Mouse (Mus musculus) neural tube, embryonic 11.5 days (tissue): Measurements from ENCODE around the gene Utrn. TPM values are rescaled to one million over a fixed set of nuclear protein-coding genes. Genes with fewer than 3 reads are reported as not detected.

Experiments
- ATAC-seq: fragments of 200-750 bp; cut with Nextera tagmentation; 2 replicates; pipeline ENCODE4 v1.8.0; 2017; ENCODE audit warnings: moderate number of reproducible peaks, mild to moderate bottlenecking, moderate TSS enrichment, moderate library complexity; ENCODE audit not compliant: insufficient read depth, low FRiP score, low TSS enrichment
- DNase-seq: peaks from one replicate; pipeline ENCODE4 v3.0.0-alpha.2; 2015; ENCODE audit warnings: low spot score
- H3K27ac ChIP-seq: fragments of 300-500 bp; sonication (generic); 2 replicates; pipeline ENCODE4 v1.5.1; 2014; ENCODE audit warnings: low read depth, mild to moderate bottlenecking, low read length
- H3K27me3 ChIP-seq: fragments of 300-500 bp; sonication (generic); 2 replicates; pipeline ENCODE4 v1.6.1; 2014; ENCODE audit warnings: mild to moderate bottlenecking, low read length, mixed read lengths; ENCODE audit not compliant: control insufficient read depth, insufficient read depth
- H3K36me3 ChIP-seq: fragments of 300-500 bp; sonication (generic); 2 replicates; pipeline ENCODE4 v1.6.1; 2014; ENCODE audit warnings: mild to moderate bottlenecking, low read length, moderate library complexity, mixed read lengths; ENCODE audit not compliant: control insufficient read depth, insufficient read depth
- H3K4me1 ChIP-seq: fragments of 300-500 bp; sonication (generic); 2 replicates; pipeline ENCODE4 v1.6.1; 2014; ENCODE audit warnings: low read length, mixed read lengths; ENCODE audit not compliant: control insufficient read depth, insufficient read depth
- H3K4me2 ChIP-seq: fragments of 300-500 bp; sonication (generic); 2 replicates; pipeline ENCODE4 v1.6.1; 2014; ENCODE audit warnings: low read depth, mild to moderate bottlenecking, moderate library complexity
- H3K4me3 ChIP-seq: fragments of 300-500 bp; sonication (generic); 2 replicates; pipeline ENCODE4 v1.5.1; 2014; ENCODE audit warnings: low read depth, low read length
- H3K9ac ChIP-seq: fragments of 300-500 bp; sonication (generic); 2 replicates; pipeline ENCODE4 v1.6.1; 2014; ENCODE audit warnings: mild to moderate bottlenecking, low read length
- H3K9me3 ChIP-seq: fragments of 300-500 bp; sonication (generic); 2 replicates; pipeline ENCODE4 v1.6.1; 2016; ENCODE audit warnings: low read length; ENCODE audit not compliant: control insufficient read depth
- WGBS: fragments of 180-500 bp; shearing (Covaris S2); extraction: QIAGEN DNeasy Blood & Tissue Kit; methylation state at CpG from one replicate; pipeline ENCODE4 v1.1.7; 2014; 5-methylcytosine and 5-hydroxymethylcytosine counted together
- polyA plus RNA-seq: library from polyadenylated mRNA; unstranded; fragments of >200 nt; fragmentation: Nextera tagmentation; extraction: Ambion mirVana; gene quantifications from 2 replicates; pipeline ENCODE4 v1.2.1, GENCODE M21; 2014

Gene Utrn
- polyA plus RNA-seq, 1 experiment from 2014 or later = 47.4 TPM

GRCm38 (mm10) chr10:12834215-12834614, 35.0 kb downstream of the Utrn start:
- no peak overlapping the region for H3K4me2 ChIP-seq
- no peak overlapping the region for H3K9ac ChIP-seq
- no peak overlapping the region for H3K27ac ChIP-seq
- ATAC-seq (no peak), DNase-seq (no peak)
- WGBS = 77% methylated on average over 1 of the region's 1 CpGs
- no peaks in the 10 kb centered on the region for H3K9me3 ChIP-seq
- no peaks in the 10 kb centered on the region for H3K36me3 ChIP-seq
- no peaks in the 10 kb centered on the region for H3K27me3 ChIP-seq
- H3K4me3 ChIP-seq = no peak overlapping the region
- no peaks in the 10 kb centered on the region for H3K4me1 ChIP-seq

GRCm38 (mm10) chr10:12832163-12832562, 37.0 kb downstream of the Utrn start:
- DNase-seq (no peak), ATAC-seq (no peak)
- Histone ChIP-seq H3K27me3 (no peaks in the 10 kb centered on the region), H3K9me3 (no peaks in the 10 kb centered on the region), H3K36me3 (no peaks in the 10 kb centered on the region), H3K4me3 (no peak overlapping the region), H3K9ac (no peak overlapping the region), H3K4me2 (no peak overlapping the region), H3K27ac (no peak overlapping the region), H3K4me1 (no peaks in the 10 kb centered on the region)
- whole genome bisulfite sequencing = 93% methylated on average over 8 of the region's 8 CpGs

- WGBS = 80% methylated on average over 4 of the region's 4 CpGs
- no peak overlapping the region for H3K9ac ChIP-seq
- no peak overlapping the region for H3K27ac ChIP-seq
- no peak overlapping the region for H3K4me2 ChIP-seq
- no peak overlapping the region for H3K4me3 ChIP-seq
- ATAC-seq (no peak), DNase-seq (no peak)
- no peaks in the 10 kb centered on the region for H3K36me3 ChIP-seq
- H3K4me1 ChIP-seq = no peaks in the 10 kb centered on the region
- no peaks in the 10 kb centered on the region for H3K27me3 ChIP-seq
- H3K9me3 ChIP-seq = no peaks in the 10 kb centered on the region
Measured at GRCm38 (mm10) chr10:12827778-12828177, 41.4 kb downstream of the Utrn start.

- Histone ChIP-seq H3K9me3 (no peaks in the 10 kb centered on the region), H3K27ac (no peak overlapping the region), H3K4me1 (no peaks in the 10 kb centered on the region), H3K36me3 (no peaks in the 10 kb centered on the region), H3K4me2 (no peak overlapping the region), H3K4me3 (no peak overlapping the region), H3K27me3 (no peaks in the 10 kb centered on the region), H3K9ac (no peak overlapping the region)
- no peak for ATAC-seq
- no peak for DNase-seq
- WGBS = 89% methylated on average over 3 of the region's 3 CpGs
Measured at GRCm38 (mm10) chr10:12827306-12827705, 41.9 kb downstream of the Utrn start.

- Histone ChIP-seq H3K9ac (no peak overlapping the region), H3K27me3 (no peaks in the 10 kb centered on the region), H3K9me3 (no peaks in the 10 kb centered on the region), H3K4me2 (no peak overlapping the region), H3K4me1 (no peaks in the 10 kb centered on the region), H3K36me3 (no peaks in the 10 kb centered on the region), H3K27ac (no peak overlapping the region), H3K4me3 (no peak overlapping the region)
- DNase-seq = no peak
- ATAC-seq = no peak
- WGBS = 71% methylated on average over 6 of the region's 6 CpGs
Measured at GRCm38 (mm10) chr10:12826760-12827281, 42.3 kb downstream of the Utrn start.

GRCm38 (mm10) chr10:12824386-12824785, 44.8 kb downstream of the Utrn start:
- Histone ChIP-seq H3K27me3 (no peaks in the 10 kb centered on the region), H3K27ac (no peak overlapping the region), H3K4me2 (no peak overlapping the region), H3K9me3 (no peaks in the 10 kb centered on the region), H3K4me1 (no peaks in the 10 kb centered on the region), H3K36me3 (no peaks in the 10 kb centered on the region), H3K9ac (no peak overlapping the region), H3K4me3 (no peak overlapping the region)
- ATAC-seq (no peak), DNase-seq (no peak)
- WGBS = 42% methylated on average over 4 of the region's 4 CpGs

GRCm38 (mm10) chr10:12823437-12824219, 45.5 kb downstream of the Utrn start:
- DNase-seq = no peak
- no peak for ATAC-seq
- Histone ChIP-seq H3K4me1 (no peaks in the 10 kb centered on the region), H3K27me3 (no peaks in the 10 kb centered on the region), H3K9ac (no peak overlapping the region), H3K4me3 (no peak overlapping the region), H3K4me2 (no peak overlapping the region), H3K27ac (no peak overlapping the region), H3K9me3 (no peaks in the 10 kb centered on the region), H3K36me3 (no peaks in the 10 kb centered on the region)
- 84% methylated on average over 15 of the region's 15 CpGs for WGBS

- Histone ChIP-seq H3K27ac (no peak overlapping the region), H3K9me3 (no peaks in the 10 kb centered on the region), H3K4me3 (no peak overlapping the region), H3K4me1 (no peaks in the 10 kb centered on the region), H3K27me3 (no peaks in the 10 kb centered on the region), H3K36me3 (no peaks in the 10 kb centered on the region), H3K9ac (no peak overlapping the region), H3K4me2 (no peak overlapping the region)
- WGBS = 95% methylated on average over 13 of the region's 13 CpGs
- DNase-seq (no peak), ATAC-seq (no peak)
Measured at GRCm38 (mm10) chr10:12820978-12821735, 48.0 kb downstream of the Utrn start.
